Mouse (Mus musculus) stomach, embryonic 16.5 days (tissue): ENCODE measurements at regions not wholly inside any gene's neighbourhood (a gene's known extent, or its start where the extent isn't known, plus 50 kb on each side); places are given as distances from the start of the nearest gene placed in this dataset.

Experiments used
- ATAC-seq: fragments of 200-750 bp; cut with Nextera tagmentation; 2 replicates; pipeline ENCODE4 v1.8.0; 2017; ENCODE audit warnings: moderate number of reproducible peaks, moderate TSS enrichment; ENCODE audit not compliant: insufficient read depth, low FRiP score
- H3K27ac ChIP-seq: fragments of 300-500 bp; sonication (generic); 2 replicates; pipeline ENCODE4 v1.5.1; 2014; ENCODE audit warnings: low read length
- H3K27me3 ChIP-seq: fragments of 300-500 bp; sonication (generic); 2 replicates; pipeline ENCODE4 v1.6.1; 2014; ENCODE audit warnings: low read length, control low read depth, mixed read lengths; ENCODE audit not compliant: control insufficient read depth, insufficient read depth
- H3K36me3 ChIP-seq: fragments of 300-500 bp; sonication (generic); 2 replicates; pipeline ENCODE4 v1.6.1; 2014; ENCODE audit warnings: low read length; ENCODE audit not compliant: control insufficient read depth, insufficient read depth
- H3K4me1 ChIP-seq: fragments of 300-500 bp; sonication (generic); 2 replicates; pipeline ENCODE4 v1.6.1; 2014; ENCODE audit warnings: low read length, control low read depth, mixed read lengths; ENCODE audit not compliant: control insufficient read depth, insufficient read depth
- H3K4me2 ChIP-seq: fragments of 300-500 bp; sonication (generic); 2 replicates; pipeline ENCODE4 v1.6.1; 2014; ENCODE audit warnings: low read depth, low read length, mixed read lengths
- H3K4me3 ChIP-seq: fragments of 300-500 bp; sonication (generic); replicated peaks from 2 replicates; pipeline ENCODE4 v1.5.1; 2014; ENCODE audit warnings: mild to moderate bottlenecking, low read length
- H3K9ac ChIP-seq: fragments of 300-500 bp; sonication (generic); 2 replicates; pipeline ENCODE4 v1.6.1; 2014; ENCODE audit warnings: low read length
- H3K9me3 ChIP-seq: fragments of 300-500 bp; sonication (generic); replicated peaks from 2 replicates; pipeline ENCODE4 v1.6.1; 2016; ENCODE audit warnings: low read length, control low read depth; ENCODE audit not compliant: control insufficient read depth
- whole genome bisulfite sequencing: fragments of 180-500 bp; shearing (Covaris S2); extraction: QIAGEN DNeasy Blood & Tissue Kit; methylation state at CpG from one replicate; pipeline ENCODE4 v1.1.7; 2014; 5-methylcytosine and 5-hydroxymethylcytosine counted together

DNA sequence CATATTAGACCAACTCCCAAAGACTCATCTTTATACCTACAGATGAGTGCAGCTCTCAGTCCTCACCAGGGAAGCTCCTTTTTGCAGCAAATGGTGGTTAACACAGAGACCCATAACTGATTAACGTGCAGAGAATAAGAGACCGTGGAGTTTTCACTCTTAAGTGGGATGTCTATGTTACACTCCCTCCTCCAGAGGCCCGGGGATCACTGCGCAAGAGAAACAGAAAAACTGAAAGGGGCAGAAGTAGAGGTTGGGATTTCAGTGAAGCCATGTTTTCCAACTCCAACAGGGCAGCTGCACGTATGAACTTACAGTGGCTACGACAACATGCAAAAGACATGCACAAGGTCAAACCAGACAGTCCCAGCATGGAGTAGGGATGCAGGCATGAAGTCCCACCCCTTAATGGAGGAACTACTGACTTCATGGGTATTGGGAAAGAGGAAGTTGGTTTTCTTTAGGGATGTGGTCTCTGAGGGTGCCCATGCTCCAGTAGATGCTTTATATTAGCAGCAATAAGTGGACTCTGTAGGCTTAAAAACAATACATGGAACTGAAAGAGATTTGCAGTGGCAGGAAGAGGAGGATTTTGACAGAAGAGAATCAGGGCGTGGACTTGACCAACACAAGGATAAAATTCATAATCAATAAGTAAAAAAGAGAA lies 80.8 kb upstream of the Rai14 start:
- Histone ChIP-seq H3K36me3 (no peaks in the 10 kb centered on the region), H3K4me3 (no peak overlapping the region), H3K4me2 (no peak overlapping the region), H3K27me3 (no peaks in the 10 kb centered on the region), H3K4me1 (no peaks in the 10 kb centered on the region), H3K27ac (no peak overlapping the region), H3K9me3 (no peaks in the 10 kb centered on the region), H3K9ac (no peak overlapping the region)
- 90% methylated on average over 7 of the region's 7 CpGs for WGBS
- no peak for ATAC-seq

DNA sequence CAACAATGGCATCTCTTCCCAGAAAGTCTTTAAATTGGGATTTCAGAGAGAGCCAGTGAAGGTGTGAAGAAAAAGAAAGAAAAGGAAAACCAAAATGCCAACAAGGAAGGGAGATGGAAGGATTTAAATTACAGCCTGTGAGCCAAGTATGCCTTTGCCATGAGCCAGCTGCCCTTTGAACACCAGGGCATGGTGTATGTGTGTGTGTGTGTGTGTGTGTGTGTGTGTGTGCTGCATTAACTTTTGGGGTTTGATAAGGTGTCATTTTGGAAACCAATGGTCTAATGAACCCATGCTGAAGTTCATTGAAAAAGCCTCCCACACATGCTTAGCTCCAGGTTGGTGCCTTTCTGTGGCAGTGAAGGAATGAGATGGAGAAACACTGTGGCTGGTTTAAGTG lies 85.2 kb upstream of the Rai14 start:
- H3K4me1 ChIP-seq: no peaks in the 10 kb centered on the region
- no peak for ATAC-seq
- H3K27ac ChIP-seq: no peak overlapping the region
- no peaks in the 10 kb centered on the region for H3K36me3 ChIP-seq
- no peaks in the 10 kb centered on the region for H3K27me3 ChIP-seq
- no peak overlapping the region for H3K4me2 ChIP-seq
- H3K9me3 ChIP-seq: no peaks in the 10 kb centered on the region
- H3K4me3 ChIP-seq: no peak overlapping the region
- H3K9ac ChIP-seq: no peak overlapping the region

DNA sequence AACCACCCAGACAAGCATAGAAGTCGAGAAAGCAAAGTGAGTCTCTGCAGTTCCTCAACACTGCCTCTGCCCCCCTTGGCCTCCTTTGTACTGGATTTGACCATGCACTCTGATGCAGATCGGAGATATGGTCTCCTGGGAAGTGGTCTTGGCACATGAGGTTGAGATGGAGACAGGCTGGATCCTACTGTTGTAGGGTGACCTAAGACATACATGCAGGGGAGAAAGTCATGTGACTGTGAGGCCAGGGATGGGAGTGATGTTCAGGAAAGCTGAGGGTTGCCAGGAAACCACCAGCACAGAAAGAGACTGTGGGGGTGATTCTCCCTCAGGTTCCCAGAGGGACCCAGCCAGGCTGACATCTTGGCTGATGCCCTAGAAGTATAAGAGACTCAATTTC lies 99.8 kb upstream of the Rai14 start:
- 76% methylated on average over 2 of the region's 2 CpGs for WGBS
- no peak for ATAC-seq
- Histone ChIP-seq H3K4me1 (0 out of 2 replicates have a peak, but pooled peaks cover 5% of the 10 kb centered on the region), H3K27me3 (no peaks in the 10 kb centered on the region), H3K4me2 (no peak overlapping the region), H3K9ac (no peak overlapping the region), H3K36me3 (no peaks in the 10 kb centered on the region), H3K4me3 (no peak overlapping the region), H3K9me3 (no peaks in the 10 kb centered on the region), H3K27ac (no peak overlapping the region)

DNA sequence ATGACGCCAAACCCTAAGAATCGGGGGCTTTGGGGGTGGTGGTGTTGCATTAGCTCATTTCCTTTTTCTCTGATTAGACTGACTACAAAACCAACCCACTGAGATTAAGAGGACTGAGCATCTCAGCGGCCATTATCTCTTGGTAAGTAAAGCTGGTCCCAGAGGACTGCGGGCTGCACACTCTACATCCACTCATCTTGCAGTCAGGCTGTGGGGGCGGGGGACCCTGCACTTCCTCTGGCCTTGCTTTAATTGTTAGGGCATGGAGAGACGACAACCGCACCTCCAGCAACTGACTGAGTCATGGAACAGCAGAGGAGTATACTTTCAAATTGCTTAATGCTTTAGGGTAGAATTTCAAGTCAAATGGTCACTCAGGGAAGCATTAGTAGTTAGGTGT lies 100.3 kb upstream of the Rai14 start:
- Histone ChIP-seq H3K9me3 (no peaks in the 10 kb centered on the region), H3K27ac (no peak overlapping the region), H3K9ac (no peak overlapping the region), H3K27me3 (no peaks in the 10 kb centered on the region), H3K4me2 (no peak overlapping the region), H3K4me3 (no peak overlapping the region), H3K4me1 (0 out of 2 replicates have a peak, but pooled peaks cover 5% of the 10 kb centered on the region), H3K36me3 (no peaks in the 10 kb centered on the region)
- WGBS: 63% methylated on average over 7 of the region's 7 CpGs
- no peak for ATAC-seq

DNA sequence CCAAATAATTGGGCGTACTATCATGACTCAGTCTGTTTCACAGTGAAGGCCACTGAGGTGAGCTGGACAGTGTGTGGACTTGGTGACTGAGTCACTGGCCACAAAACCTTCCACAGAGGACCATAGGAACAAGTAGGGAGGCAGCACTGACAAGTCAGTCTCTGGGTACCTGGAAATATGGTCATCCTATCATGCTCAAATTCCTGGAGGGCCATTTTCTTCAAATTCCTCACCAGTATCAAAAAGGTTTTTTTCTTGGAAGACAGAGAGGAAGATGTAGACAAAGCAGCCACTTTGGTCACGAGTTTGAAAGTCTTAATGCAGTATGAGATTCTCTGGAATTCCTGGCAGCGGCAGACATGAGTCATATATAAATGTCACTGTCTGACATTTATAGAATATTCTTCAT lies 101.8 kb upstream of the Rai14 start:
- Histone ChIP-seq H3K36me3 (no peaks in the 10 kb centered on the region), H3K4me2 (no peak overlapping the region), H3K4me1 (0 out of 2 replicates have a peak, but pooled peaks cover 5% of the 10 kb centered on the region), H3K27me3 (no peaks in the 10 kb centered on the region), H3K27ac (no peak overlapping the region), H3K9me3 (no peaks in the 10 kb centered on the region), H3K4me3 (no peak overlapping the region), H3K9ac (no peak overlapping the region)
- ATAC-seq: no peak
- WGBS: 71% methylated on average over 3 of the region's 3 CpGs

DNA sequence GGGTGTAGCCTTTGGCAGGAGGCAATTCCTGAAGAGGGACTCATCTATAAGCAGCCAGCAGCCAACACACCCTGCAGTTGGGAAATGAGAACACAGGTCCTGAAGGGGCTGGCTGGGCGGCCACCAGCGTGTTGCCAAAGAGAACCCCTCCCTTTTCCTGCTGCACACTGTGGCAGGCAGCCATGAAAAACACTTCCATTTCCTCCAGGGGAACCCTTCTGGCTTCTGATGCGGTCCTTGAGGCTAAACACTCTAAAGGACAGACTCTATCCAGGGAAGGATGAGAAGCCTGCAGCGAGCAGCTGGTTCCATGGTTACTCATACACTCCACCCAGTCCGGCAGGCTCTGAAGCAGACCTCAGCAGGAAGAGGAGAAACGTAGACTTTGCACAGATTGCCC lies 103.8 kb upstream of the Rai14 start:
- peak overlapping the region; percentile 30; the same call in 1 of the 2 replicates for H3K27ac ChIP-seq
- 37% methylated on average over 6 of the region's 6 CpGs for WGBS

DNA sequence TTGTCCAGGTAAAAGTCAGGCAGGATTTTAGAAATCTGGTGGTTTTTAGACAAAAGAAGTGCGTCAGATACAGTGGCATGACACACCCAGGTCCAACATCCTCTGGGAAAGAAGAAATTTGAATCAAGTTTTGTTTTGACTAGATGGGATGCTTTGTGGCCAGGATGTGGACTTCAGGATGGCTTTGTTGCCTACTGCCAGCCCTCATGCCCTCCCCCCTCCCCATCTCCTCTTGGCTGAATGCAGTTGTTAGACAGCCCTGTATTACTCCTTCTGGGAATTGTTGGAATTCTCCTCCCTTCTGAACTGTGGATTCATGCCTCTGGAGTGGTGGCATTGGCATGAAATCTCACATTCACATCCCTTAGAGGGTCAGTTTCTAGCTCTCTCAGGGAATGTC lies 104.3 kb upstream of the Rai14 start:
- H3K4me1 ChIP-seq: 0 out of 2 replicates have a peak, but pooled peaks cover 5% of the 10 kb centered on the region
- no peak overlapping the region for H3K4me2 ChIP-seq
- peak overlapping the region; percentile 22; the same call in 1 of the 2 replicates for H3K27ac ChIP-seq
- H3K27me3 ChIP-seq: no peaks in the 10 kb centered on the region
- no peak for ATAC-seq
- 93% methylated on average over 1 of the region's 1 CpGs for WGBS
- no peak overlapping the region for H3K9ac ChIP-seq
- H3K36me3 ChIP-seq: no peaks in the 10 kb centered on the region
- no peaks in the 10 kb centered on the region for H3K9me3 ChIP-seq
- no peak overlapping the region for H3K4me3 ChIP-seq

More for the DNA sequence above, 103.8 kb upstream of the Rai14 start:
- Histone ChIP-seq H3K4me2 (no peak overlapping the region), H3K36me3 (no peaks in the 10 kb centered on the region), H3K9ac (no peak overlapping the region), H3K9me3 (no peaks in the 10 kb centered on the region), H3K4me3 (no peak overlapping the region), H3K27me3 (no peaks in the 10 kb centered on the region), H3K4me1 (0 out of 2 replicates have a peak, but pooled peaks cover 5% of the 10 kb centered on the region)
- ATAC-seq: peak; percentile 89

DNA sequence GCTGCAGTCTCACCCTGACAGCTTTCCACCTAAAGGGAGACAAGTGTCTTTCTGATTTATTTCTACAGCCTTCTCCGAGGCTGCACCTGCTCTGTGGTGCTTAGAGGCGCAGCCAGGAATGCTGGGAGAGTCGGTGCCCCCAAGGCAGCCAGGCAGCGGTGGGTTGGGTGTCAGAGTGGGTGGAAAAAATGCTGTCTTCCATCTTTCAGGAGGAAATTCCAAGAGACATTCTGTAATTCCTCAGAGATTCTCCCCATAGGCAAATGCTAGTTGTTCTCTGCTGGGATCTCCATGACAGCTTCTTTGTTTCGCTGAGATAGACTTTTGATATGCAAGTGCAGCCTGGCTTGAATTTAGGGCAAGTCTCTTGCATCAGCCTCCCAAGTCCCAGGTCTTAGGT lies 109.5 kb upstream of the Rai14 start:
- H3K4me2 ChIP-seq: no peak overlapping the region
- no peaks in the 10 kb centered on the region for H3K27me3 ChIP-seq
- H3K36me3 ChIP-seq: no peaks in the 10 kb centered on the region
- H3K4me1 ChIP-seq: no peaks in the 10 kb centered on the region
- H3K27ac ChIP-seq: no peak overlapping the region
- no peak for ATAC-seq
- no peaks in the 10 kb centered on the region for H3K9me3 ChIP-seq
- no peak overlapping the region for H3K9ac ChIP-seq
- WGBS: 68% methylated on average over 5 of the region's 5 CpGs
- H3K4me3 ChIP-seq: no peak overlapping the region

DNA sequence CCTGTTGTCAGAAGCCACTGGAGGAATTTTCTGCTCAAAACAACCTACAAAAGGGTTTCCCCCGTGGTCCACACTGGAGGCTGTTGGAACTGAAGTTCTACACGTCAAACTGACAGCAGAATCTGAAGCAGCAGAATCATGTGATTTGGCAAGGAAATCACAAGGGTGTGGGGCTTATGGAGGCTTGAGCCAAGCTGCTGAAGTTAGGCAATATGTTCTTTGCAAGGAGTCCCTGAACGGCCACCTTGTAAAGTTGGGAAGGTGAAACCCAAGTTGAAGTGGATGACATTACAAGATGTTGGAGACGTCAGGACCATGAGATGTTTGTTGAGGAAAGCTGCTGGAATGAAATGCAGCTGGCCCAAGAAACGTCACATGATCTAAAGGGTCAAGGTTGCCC lies 115.2 kb upstream of the Rai14 start:
- Histone ChIP-seq H3K4me3 (no peak overlapping the region), H3K27ac (no peak overlapping the region), H3K9me3 (no peaks in the 10 kb centered on the region), H3K9ac (no peak overlapping the region), H3K36me3 (no peaks in the 10 kb centered on the region), H3K27me3 (no peaks in the 10 kb centered on the region), H3K4me2 (no peak overlapping the region), H3K4me1 (peaks cover 7% of the 10 kb centered on the region; the same call in 1 of the 2 replicates)
- ATAC-seq: no peak
- 63% methylated on average over 5 of the region's 5 CpGs for WGBS
